Mouse (Mus musculus): ENCODE measurements around the gene Smyd3.

- no peak for TF ChIP-seq CTCF (IDR thresholded peaks at IDR 0.05; ENCODE audit: low read depth, low read length)
- TF ChIP-seq POLR2A (IDR thresholded peaks at IDR 0.05; ENCODE audit: extremely low read depth, insufficient read depth, low read length) = no peak
These were observed 400.8 kb downstream of the Smyd3 start for GRCm38 (mm10) chr1:179116729-179117663.

All from liver, adult 2 months (tissue).